In the genomic region with DNA sequence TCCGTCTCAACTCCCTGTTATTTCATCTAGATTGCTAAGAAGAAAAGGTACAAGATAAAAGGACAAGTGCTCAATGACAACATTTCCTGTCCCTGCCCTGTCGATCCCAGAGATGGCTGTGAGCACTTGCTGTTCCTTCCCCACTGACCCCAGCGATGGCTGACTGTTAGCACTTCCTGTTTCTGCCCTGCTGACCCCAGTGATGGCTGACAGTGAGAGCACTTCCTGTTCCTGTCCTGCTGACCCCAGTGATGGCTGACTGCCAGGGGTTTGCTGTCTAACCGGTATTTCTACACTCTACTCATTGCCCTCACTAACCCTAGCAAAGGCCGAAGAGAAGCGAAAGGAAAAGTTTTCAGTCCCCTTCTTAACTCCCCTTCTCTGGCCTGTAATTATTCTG, we compare ENCODE assay signal across 9 mouse cellular contexts.
DNase-seq lines count a peak whose midpoint lies in the region; ATAC-seq and TF ChIP-seq lines count a peak whose summit lies in the region.
"Had no signal": no experiment of that assay in that cellular context is flagged by ENCODE, and none has a peak within 500 bp of the region (broad histone marks: within the 10 kb centered on the region; RNA-seq: fewer than 3 reads in every experiment).

No protein-coding gene starts in this region.

- no peaks in the 10 kb centered on the region for H3K36me3 ChIP-seq in forebrain, postnatal 0 days (ENCODE audit: insufficient read depth)

- no peak for ATAC-seq in forebrain, postnatal 0 days
- ATAC-seq: forebrain, embryonic 13.5 days had no signal

- no peak for TF ChIP-seq CTCF in forebrain, postnatal 0 days (IDR thresholded peaks at IDR 0.05; ENCODE audit: low read depth)

- H3K27me3 ChIP-seq in forebrain, postnatal 0 days (ENCODE audit: insufficient read depth, low read length): no peaks in the 10 kb centered on the region
- H3K27me3 ChIP-seq: forebrain, embryonic 13.5 days had no signal

- H3K27ac ChIP-seq in forebrain, postnatal 0 days (ENCODE audit: low read depth, low read length): no peak overlapping the region
- H3K27ac ChIP-seq: forebrain, embryonic 13.5 days had no signal

- no peak overlapping the region for H3K4me2 ChIP-seq in forebrain, postnatal 0 days (ENCODE audit: low read depth)
- H3K4me2 ChIP-seq: forebrain, embryonic 13.5 days had no signal

- WGBS in forebrain, postnatal 0 days: 78% methylated on average over 6 of the region's 6 CpGs

- H3K4me3 ChIP-seq in forebrain, postnatal 0 days (ENCODE audit: low read depth, low read length): no peak overlapping the region
- H3K4me3 ChIP-seq: forebrain, embryonic 13.5 days had no signal

- no peak overlapping the region for H3K9ac ChIP-seq in forebrain, postnatal 0 days
- H3K9ac ChIP-seq: forebrain, embryonic 13.5 days had no signal

- H3K4me1 ChIP-seq in forebrain, postnatal 0 days (ENCODE audit: insufficient read depth): no peaks in the 10 kb centered on the region
- H3K4me1 ChIP-seq: forebrain, embryonic 13.5 days had no signal

- peak; percentile 47 for DNase-seq in adipocyte (ENCODE audit: low spot score)
- DNase-seq in adrenal gland, postnatal 25 days: peak; percentile 35
- peak; percentile 83 for DNase-seq in kidney, postnatal 10 days
- peak; percentile 82 for DNase-seq in lung, postnatal 36 days
- no peak for DNase-seq in forebrain, postnatal 0 days
- DNase-seq in right cerebral cortex, postnatal 4 days: no peak
- DNase-seq in layer of hippocampus, adult 18-20 months (ENCODE audit: low spot score in 2 of 2): no peak
- DNase-seq: cerebellum, adult 18-20 months had no signal

- no peaks in the 10 kb centered on the region for H3K9me3 ChIP-seq in forebrain, postnatal 0 days (ENCODE audit: low read length)
- H3K9me3 ChIP-seq: forebrain, embryonic 13.5 days had no signal

Comparison
In these comparisons a context has a peak if more than half of its experiments do, and no peak if none do; other contexts are left out.
1. DNase-seq: peak in adipocyte (single experiment), adrenal gland, postnatal 25 days (single experiment), kidney, postnatal 10 days (single experiment) and lung, postnatal 36 days (single experiment); none in forebrain, postnatal 0 days (single experiment), right cerebral cortex, postnatal 4 days (single experiment) and layer of hippocampus, adult 18-20 months (0 of 2).